Mouse (Mus musculus): ENCODE measurements around the gene Mfsd4a. TPM values are rescaled to one million over a fixed set of nuclear protein-coding genes. Genes with fewer than 3 reads are reported as not detected.

Gene Mfsd4a
- polyA plus RNA-seq, 1 experiment, result 64.1 TPM

GRCm38 (mm10) chr1:132037746-132038145 is 30.1 kb downstream of the Mfsd4a start:
- Histone ChIP-seq H3K4me3 (ENCODE audit: insufficient read depth, low read depth, low read length) (no peak overlapping the region), H3K27me3 (replicated peaks; ENCODE audit: control insufficient read depth, insufficient read depth, low read length) (no peaks in the 10 kb centered on the region), H3K27ac (ENCODE audit: insufficient read depth, low read depth, low read length) (no peak overlapping the region), H3K36me3 (ENCODE audit: control insufficient read depth, insufficient read depth, low read length) (no peaks in the 10 kb centered on the region), H3K4me1 (ENCODE audit: control insufficient read depth, insufficient read depth, low read length) (no peaks in the 10 kb centered on the region)
- no peak for TF ChIP-seq POLR2A (IDR thresholded peaks at IDR 0.05; ENCODE audit: low read depth, low read length)
- TF ChIP-seq CTCF (conservative IDR thresholded peaks at IDR 0.05; ENCODE audit: insufficient read depth, insufficient read length, low read depth, low read length), result no peak
- no peak for DNase-seq
- 93% methylated on average over 3 of the region's 3 CpGs for WGBS

GRCm38 (mm10) chr1:132032172-132032571 is 35.7 kb downstream of the Mfsd4a start:
- DNase-seq, result no peak
- TF ChIP-seq CTCF (conservative IDR thresholded peaks at IDR 0.05; ENCODE audit: insufficient read depth, insufficient read length, low read depth, low read length), result no peak
- no peak for TF ChIP-seq POLR2A (IDR thresholded peaks at IDR 0.05; ENCODE audit: low read depth, low read length)
- Histone ChIP-seq H3K27me3 (replicated peaks; ENCODE audit: control insufficient read depth, insufficient read depth, low read length) (no peaks in the 10 kb centered on the region), H3K27ac (ENCODE audit: insufficient read depth, low read depth, low read length) (no peak overlapping the region), H3K36me3 (ENCODE audit: control insufficient read depth, insufficient read depth, low read length) (no peaks in the 10 kb centered on the region; the same call in 1 of the 2 replicates), H3K4me1 (ENCODE audit: control insufficient read depth, insufficient read depth, low read length) (no peaks in the 10 kb centered on the region), H3K4me3 (ENCODE audit: insufficient read depth, low read depth, low read length) (no peak overlapping the region)
- WGBS, result 78% methylated on average over 7 of the region's 7 CpGs

GRCm38 (mm10) chr1:132030574-132030973 is 37.3 kb downstream of the Mfsd4a start:
- H3K4me1 ChIP-seq (ENCODE audit: control insufficient read depth, insufficient read depth, low read length), result no peaks in the 10 kb centered on the region
- DNase-seq, result no peak
- no peaks in the 10 kb centered on the region for H3K27me3 ChIP-seq (replicated peaks; ENCODE audit: control insufficient read depth, insufficient read depth, low read length)
- no peak overlapping the region for H3K4me3 ChIP-seq (ENCODE audit: insufficient read depth, low read depth, low read length)
- 70% methylated on average over 2 of the region's 2 CpGs for WGBS
- no peak for TF ChIP-seq POLR2A (IDR thresholded peaks at IDR 0.05; ENCODE audit: low read depth, low read length)
- TF ChIP-seq CTCF (conservative IDR thresholded peaks at IDR 0.05; ENCODE audit: insufficient read depth, insufficient read length, low read depth, low read length), result peak; percentile 48
- no peak overlapping the region for H3K27ac ChIP-seq (ENCODE audit: insufficient read depth, low read depth, low read length)
- H3K36me3 ChIP-seq (ENCODE audit: control insufficient read depth, insufficient read depth, low read length), result no peaks in the 10 kb centered on the region; the same call in 1 of the 2 replicates

- Histone ChIP-seq H3K27me3 (replicated peaks; ENCODE audit: control insufficient read depth, insufficient read depth, low read length) (no peaks in the 10 kb centered on the region), H3K4me1 (ENCODE audit: control insufficient read depth, insufficient read depth, low read length) (no peaks in the 10 kb centered on the region), H3K4me3 (ENCODE audit: insufficient read depth, low read depth, low read length) (no peak overlapping the region), H3K27ac (ENCODE audit: insufficient read depth, low read depth, low read length) (no peak overlapping the region), H3K36me3 (ENCODE audit: control insufficient read depth, insufficient read depth, low read length) (peaks cover 3% of the 10 kb centered on the region)
- 90% methylated on average over 9 of the region's 9 CpGs for WGBS
- DNase-seq, result no peak
- no peak for TF ChIP-seq POLR2A (IDR thresholded peaks at IDR 0.05; ENCODE audit: low read depth, low read length)
- TF ChIP-seq CTCF (conservative IDR thresholded peaks at IDR 0.05; ENCODE audit: insufficient read depth, insufficient read length, low read depth, low read length), result no peak
Measured at GRCm38 (mm10) chr1:132028413-132028812, 39.4 kb downstream of the Mfsd4a start.

GRCm38 (mm10) chr1:132027978-132028377 is 39.9 kb downstream of the Mfsd4a start:
- no peaks in the 10 kb centered on the region for H3K27me3 ChIP-seq (replicated peaks; ENCODE audit: control insufficient read depth, insufficient read depth, low read length)
- 88% methylated on average over 5 of the region's 5 CpGs for WGBS
- TF ChIP-seq POLR2A (IDR thresholded peaks at IDR 0.05; ENCODE audit: low read depth, low read length) (no peak), CTCF (conservative IDR thresholded peaks at IDR 0.05; ENCODE audit: insufficient read depth, insufficient read length, low read depth, low read length) (no peak)
- H3K36me3 ChIP-seq (ENCODE audit: control insufficient read depth, insufficient read depth, low read length), result peaks cover 3% of the 10 kb centered on the region
- no peak overlapping the region for H3K4me3 ChIP-seq (ENCODE audit: insufficient read depth, low read depth, low read length)
- H3K4me1 ChIP-seq (ENCODE audit: control insufficient read depth, insufficient read depth, low read length), result no peaks in the 10 kb centered on the region
- no peak overlapping the region for H3K27ac ChIP-seq (ENCODE audit: insufficient read depth, low read depth, low read length)
- DNase-seq, result no peak

GRCm38 (mm10) chr1:132026925-132027646 is 40.8 kb downstream of the Mfsd4a start:
- H3K36me3 ChIP-seq (ENCODE audit: control insufficient read depth, insufficient read depth, low read length), result peaks cover 3% of the 10 kb centered on the region
- H3K27me3 ChIP-seq (replicated peaks; ENCODE audit: control insufficient read depth, insufficient read depth, low read length), result no peaks in the 10 kb centered on the region
- no peak for TF ChIP-seq POLR2A (IDR thresholded peaks at IDR 0.05; ENCODE audit: low read depth, low read length)
- TF ChIP-seq CTCF (conservative IDR thresholded peaks at IDR 0.05; ENCODE audit: insufficient read depth, insufficient read length, low read depth, low read length), result no peak
- 73% methylated on average over 11 of the region's 11 CpGs for WGBS
- no peak overlapping the region for H3K27ac ChIP-seq (ENCODE audit: insufficient read depth, low read depth, low read length)
- DNase-seq, result no peak
- H3K4me3 ChIP-seq (ENCODE audit: insufficient read depth, low read depth, low read length), result no peak overlapping the region
- no peaks in the 10 kb centered on the region for H3K4me1 ChIP-seq (ENCODE audit: control insufficient read depth, insufficient read depth, low read length)

GRCm38 (mm10) chr1:132022107-132022506 is 45.8 kb downstream of the Mfsd4a start:
- peak; percentile 43 for DNase-seq

More at GRCm38 (mm10) chr1:132022107-132022506, 45.8 kb downstream of the Mfsd4a start:
- no peak overlapping the region for H3K27ac ChIP-seq (ENCODE audit: insufficient read depth, low read depth, low read length)
- TF ChIP-seq POLR2A (IDR thresholded peaks at IDR 0.05; ENCODE audit: low read depth, low read length), result no peak
- TF ChIP-seq CTCF (conservative IDR thresholded peaks at IDR 0.05; ENCODE audit: insufficient read depth, insufficient read length, low read depth, low read length), result no peak
- WGBS, result 36% methylated on average over 3 of the region's 3 CpGs
- H3K36me3 ChIP-seq (ENCODE audit: control insufficient read depth, insufficient read depth, low read length), result peaks cover 6% of the 10 kb centered on the region
- no peaks in the 10 kb centered on the region for H3K27me3 ChIP-seq (replicated peaks; ENCODE audit: control insufficient read depth, insufficient read depth, low read length)
- no peaks in the 10 kb centered on the region for H3K4me1 ChIP-seq (ENCODE audit: control insufficient read depth, insufficient read depth, low read length)
- no peak overlapping the region for H3K4me3 ChIP-seq (ENCODE audit: insufficient read depth, low read depth, low read length)
